Mouse (Mus musculus) left cerebral cortex, adult 18-20 months (tissue): ENCODE measurements around the gene Erbb2. TPM values are rescaled to one million over a fixed set of nuclear protein-coding genes. Genes with fewer than 3 reads are reported as not detected.

Experiments
- DNase-seq, 2 experiments: peaks; one replicate each; pipeline ENCODE4 v3.0.0; 2021 to 2022; ENCODE audit warnings: low spot score in 2 of 2, mixed read lengths in 1 of 2
- total RNA-seq, 2 experiments: library from RNA; stranded (reverse); gene quantifications; 2 replicates each; pipeline ENCODE4 v1.2.3; 2021

Gene Erbb2
- total RNA-seq, 2 experiments from 2014 or later, result 2.0 to 2.2 TPM

GRCm38 (mm10) chr11:98479940-98480497 is 67.7 kb downstream of the Erbb2 start:
- DNase-seq, result no peak

DNA sequence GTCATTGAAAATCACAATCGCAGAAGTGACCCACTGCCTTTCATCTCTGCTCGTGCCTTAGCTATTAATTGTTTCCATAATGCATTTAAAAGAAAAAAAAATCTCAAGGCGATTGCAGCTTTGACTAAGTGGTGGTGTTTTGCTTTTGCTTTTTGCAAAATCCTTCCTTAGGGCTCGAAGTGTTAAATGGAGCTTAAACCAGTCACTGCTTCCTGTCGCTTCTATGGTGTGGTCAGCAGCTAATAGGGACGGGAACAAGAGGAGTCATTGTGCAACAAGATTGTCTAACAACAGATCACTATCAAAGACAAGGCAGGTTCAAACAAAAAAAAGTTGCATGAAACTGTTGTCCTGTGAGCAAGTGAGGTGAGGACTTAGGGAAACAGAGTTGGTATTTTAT is 69.0 kb downstream of the Erbb2 start:
- DNase-seq, result no peak

- no peak for DNase-seq
Observed at GRCm38 (mm10) chr11:98482067-98482466, 69.8 kb downstream of the Erbb2 start.

DNA sequence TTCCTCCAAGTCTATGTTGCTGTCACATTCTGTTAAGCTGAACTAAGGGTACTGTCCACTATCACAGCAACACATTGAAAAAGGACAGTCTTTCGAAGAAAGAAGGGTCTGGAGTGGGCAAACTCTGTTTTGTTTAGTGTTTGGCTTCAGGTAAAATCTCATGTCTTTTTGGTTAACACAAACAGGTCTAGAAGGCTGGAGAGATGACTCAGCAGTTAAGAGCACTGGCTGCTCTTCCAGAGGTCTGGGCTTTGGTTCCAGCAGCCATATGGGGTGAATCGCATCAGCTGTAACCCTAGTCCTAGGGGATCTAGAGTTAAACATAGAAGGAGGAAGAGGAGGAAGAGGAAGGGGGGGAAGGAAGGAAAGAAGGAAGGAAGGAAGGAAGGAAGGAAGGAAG is 73.5 kb downstream of the Erbb2 start:
- no peak for DNase-seq

Other genes starting within 250 kb of the Erbb2 start
- gene Med1, start 219.2 kb upstream of the Erbb2 start, total RNA-seq, result 10 to 100 TPM; 51.1 to 52.4 TPM
- 10 to 100 TPM; 34.9 to 36.2 TPM for gene Cdk12, start 209.4 kb upstream of the Erbb2 start, total RNA-seq
- gene Neurod2, start 82.8 kb upstream of the Erbb2 start, total RNA-seq, result 10 to 100 TPM; 70.9 to 73.2 TPM
- gene Ppp1r1b, start 64.1 kb upstream of the Erbb2 start, total RNA-seq, result 100 to 1,000 TPM; 225 to 310 TPM
- gene Stard3, start 54.1 kb upstream of the Erbb2 start, total RNA-seq, result 10 to 100 TPM; 39.8 to 40.9 TPM
- gene Tcap, start 28.7 kb upstream of the Erbb2 start, total RNA-seq, result 1 to 10 TPM; 6.9 to 8.1 TPM
- gene Pnmt, start 26.0 kb upstream of the Erbb2 start, total RNA-seq, result under 1 TPM; 0.30 to 0.74 TPM
- gene Pgap3, start 12.0 kb upstream of the Erbb2 start, total RNA-seq, result 10 to 100 TPM in 1 of 2 experiments, 1 to 10 TPM in 1; 9.4 to 10.3 TPM
- 100 to 1,000 TPM; 104 to 110 TPM for gene Mien1, start 26.5 kb downstream of the Erbb2 start, total RNA-seq
- 1 to 10 TPM; 3.6 to 4.3 TPM for gene Grb7, start 33.9 kb downstream of the Erbb2 start, total RNA-seq
- under 1 TPM; 0.33 TPM for gene Ikzf3, start 133.6 kb downstream of the Erbb2 start, total RNA-seq
- gene Zpbp2, start 138.6 kb downstream of the Erbb2 start, total RNA-seq, result not detected
- gene Ormdl3, start 174.9 kb downstream of the Erbb2 start, total RNA-seq, result 10 to 100 TPM; 46.0 to 49.4 TPM
- gene Lrrc3c, start 185.8 kb downstream of the Erbb2 start, total RNA-seq, result not detected
- gene Gm12355, start 213.2 kb downstream of the Erbb2 start, total RNA-seq, result 10 to 100 TPM; 11.7 to 12.1 TPM
- gene Gsdma3, start 213.9 kb downstream of the Erbb2 start, total RNA-seq, result not detected
- not detected for gene Gsdma2, start 234.3 kb downstream of the Erbb2 start, total RNA-seq